Mouse (Mus musculus): ENCODE results near the gene Cactin. TPM values are rescaled to one million over a fixed set of nuclear protein-coding genes. Genes with fewer than 3 reads are reported as not detected.
A peak's percentile ranks its signal among the peaks of the same experiment; 100 is the strongest.

Cactin gene
- polyA plus RNA-seq, 1 experiment from 2014 or later: 29.6 TPM

DNA sequence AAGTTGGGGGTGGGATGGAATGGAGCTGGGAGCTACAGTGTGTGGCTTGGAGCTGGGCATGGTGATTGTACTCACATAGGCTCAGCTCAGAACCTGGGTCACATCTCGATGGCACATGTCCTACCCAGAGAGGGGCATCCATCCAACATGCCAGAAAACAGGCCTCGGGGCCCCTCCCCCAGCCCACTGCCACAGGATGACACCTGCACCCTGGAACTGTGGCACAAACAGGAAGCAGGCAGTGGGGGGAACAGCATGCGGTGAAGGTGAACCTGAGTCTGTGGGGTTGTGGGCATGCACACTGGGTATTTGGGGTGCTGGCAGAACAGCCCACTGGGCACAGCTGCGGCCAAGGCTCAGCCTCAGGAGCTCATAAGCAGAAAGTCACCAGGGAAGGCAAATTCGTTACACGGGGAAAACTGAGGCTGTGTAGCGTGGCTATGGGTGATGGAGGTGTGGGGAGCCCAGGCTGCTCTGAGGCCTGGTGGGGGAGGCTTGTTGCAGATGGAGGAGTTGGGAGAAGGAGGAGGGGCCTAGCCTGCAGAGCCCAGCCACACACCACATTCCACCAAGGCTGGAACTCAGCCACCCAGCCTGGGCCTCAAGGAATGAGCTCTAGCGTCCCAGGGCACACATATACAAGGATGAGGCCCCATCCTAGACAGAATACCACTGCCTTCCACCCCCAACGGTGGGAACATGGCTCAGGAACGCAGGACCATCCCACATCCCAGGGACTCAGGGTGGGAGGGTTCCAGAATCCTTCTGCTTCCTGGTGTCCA is 8.5 kb downstream of the Cactin start:
- no peaks in the 10 kb centered on the region for H3K9me3 ChIP-seq (replicated peaks; ENCODE audit: control insufficient read depth, low read length)
- ATAC-seq (replicated peaks; ENCODE audit: extremely low read depth, insufficient read depth, low FRiP score): peak; percentile 77
- H3K4me1 ChIP-seq (ENCODE audit: control insufficient read depth, insufficient read depth, low read length): peaks cover 40% of the 10 kb centered on the region
- H3K4me3 ChIP-seq (ENCODE audit: low read length): peak overlapping the region; percentile 35
- WGBS: 34% methylated on average over 10 of the region's 10 CpGs
- H3K27ac ChIP-seq (ENCODE audit: low read length): peak overlapping the region; percentile 93
- peak overlapping the region; percentile 54 for H3K4me2 ChIP-seq (ENCODE audit: low read depth, low read length)
- peak overlapping the region; percentile 67 for H3K9ac ChIP-seq (ENCODE audit: low read length)
- peaks cover 27% of the 10 kb centered on the region for H3K36me3 ChIP-seq (ENCODE audit: control insufficient read depth, insufficient read depth)
- H3K27me3 ChIP-seq (ENCODE audit: control insufficient read depth, insufficient read depth, low read length): no peaks in the 10 kb centered on the region

DNA sequence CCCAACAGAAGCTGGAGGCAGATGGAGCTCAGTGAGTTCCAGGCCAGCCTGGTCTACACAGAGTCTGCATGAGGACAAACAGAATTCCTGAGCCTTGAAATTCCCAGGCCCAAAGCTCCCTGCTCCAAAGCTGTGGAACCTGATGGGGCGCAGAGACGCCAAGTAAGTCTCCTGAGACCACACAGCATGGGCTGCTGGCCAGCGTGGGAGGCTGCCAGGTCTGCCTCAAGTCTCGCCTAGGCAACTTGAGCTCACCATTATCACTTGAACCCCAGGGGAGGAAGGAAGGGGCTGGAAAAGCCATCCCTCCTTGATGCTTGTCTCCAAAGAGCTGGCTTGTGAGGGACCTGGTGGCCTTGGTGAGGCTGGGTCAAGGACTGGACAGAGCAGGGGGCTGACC is 9.1 kb downstream of the Cactin start:
- Histone ChIP-seq H3K9ac (ENCODE audit: low read length) (peak overlapping the region; percentile 67), H3K9me3 (replicated peaks; ENCODE audit: control insufficient read depth, low read length) (no peaks in the 10 kb centered on the region), H3K4me3 (ENCODE audit: low read length) (peak overlapping the region; percentile 35), H3K36me3 (ENCODE audit: control insufficient read depth, insufficient read depth) (peaks cover 20% of the 10 kb centered on the region), H3K27me3 (ENCODE audit: control insufficient read depth, insufficient read depth, low read length) (no peaks in the 10 kb centered on the region), H3K4me1 (ENCODE audit: control insufficient read depth, insufficient read depth, low read length) (peaks cover 40% of the 10 kb centered on the region), H3K4me2 (ENCODE audit: low read depth, low read length) (peak overlapping the region; percentile 54), H3K27ac (ENCODE audit: low read length) (peak overlapping the region; percentile 93)
- ATAC-seq (replicated peaks; ENCODE audit: extremely low read depth, insufficient read depth, low FRiP score): peak; percentile 1; the same call in 1 of the 2 replicates
- 44% methylated on average over 4 of the region's 4 CpGs for WGBS

DNA sequence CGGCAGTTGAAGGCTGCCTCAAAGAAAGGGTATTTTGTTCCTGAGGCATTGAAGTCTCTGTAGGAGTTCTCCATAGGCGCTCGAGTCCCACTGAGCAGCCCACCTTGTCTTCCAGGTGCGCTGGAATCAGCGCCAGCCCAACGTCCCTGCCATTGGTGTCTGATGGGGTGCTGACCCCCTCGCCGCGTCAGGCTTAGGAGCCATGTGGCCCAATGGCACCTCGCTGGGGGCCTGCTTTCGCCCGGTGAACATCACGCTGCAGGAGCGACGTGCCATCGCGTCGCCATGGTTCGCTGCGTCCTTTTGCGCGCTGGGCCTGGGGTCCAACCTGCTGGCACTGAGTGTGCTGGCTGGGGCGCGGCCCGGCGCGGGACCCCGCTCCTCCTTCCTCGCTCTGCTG is 11.4 kb downstream of the Cactin start:
- H3K27ac ChIP-seq (ENCODE audit: low read length): no peak overlapping the region
- peaks cover 37% of the 10 kb centered on the region for H3K4me1 ChIP-seq (ENCODE audit: control insufficient read depth, insufficient read depth, low read length)
- H3K4me2 ChIP-seq (ENCODE audit: low read depth, low read length): peak overlapping the region; percentile 1; the same call in 1 of the 2 replicates
- H3K27me3 ChIP-seq (ENCODE audit: control insufficient read depth, insufficient read depth, low read length): no peaks in the 10 kb centered on the region; the same call in 1 of the 2 replicates
- WGBS: 32% methylated on average over 29 of the region's 29 CpGs
- no peaks in the 10 kb centered on the region for H3K9me3 ChIP-seq (replicated peaks; ENCODE audit: control insufficient read depth, low read length)
- H3K36me3 ChIP-seq (ENCODE audit: control insufficient read depth, insufficient read depth): no peaks in the 10 kb centered on the region
- no peak for ATAC-seq (replicated peaks; ENCODE audit: extremely low read depth, insufficient read depth, low FRiP score)
- H3K4me3 ChIP-seq (ENCODE audit: low read length): no peak overlapping the region
- H3K9ac ChIP-seq (ENCODE audit: low read length): no peak overlapping the region

DNA sequence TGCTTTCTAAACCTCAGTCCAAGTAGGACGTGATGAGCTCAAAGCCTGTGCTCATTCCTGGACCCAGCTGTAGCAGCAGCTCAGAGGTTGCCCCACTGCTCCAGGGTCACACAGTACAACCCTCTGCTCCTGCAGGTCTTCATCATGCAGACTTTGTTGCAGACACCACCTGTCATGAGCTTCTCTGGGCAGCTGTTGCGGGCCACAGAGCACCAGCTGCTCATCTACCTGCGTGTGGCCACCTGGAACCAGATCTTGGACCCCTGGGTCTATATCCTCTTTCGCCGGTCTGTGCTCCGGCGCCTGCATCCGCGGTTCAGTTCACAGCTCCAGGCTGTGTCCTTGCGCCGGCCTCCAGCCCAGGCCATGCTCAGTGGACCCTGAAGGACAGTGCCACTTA is 13.4 kb downstream of the Cactin start:
- Histone ChIP-seq H3K27me3 (ENCODE audit: control insufficient read depth, insufficient read depth, low read length) (peaks cover 4% of the 10 kb centered on the region), H3K27ac (ENCODE audit: low read length) (no peak overlapping the region), H3K36me3 (ENCODE audit: control insufficient read depth, insufficient read depth) (no peaks in the 10 kb centered on the region), H3K4me3 (ENCODE audit: low read length) (no peak overlapping the region), H3K4me2 (ENCODE audit: low read depth, low read length) (no peak overlapping the region), H3K4me1 (ENCODE audit: control insufficient read depth, insufficient read depth, low read length) (peaks cover 22% of the 10 kb centered on the region), H3K9ac (ENCODE audit: low read length) (no peak overlapping the region), H3K9me3 (replicated peaks; ENCODE audit: control insufficient read depth, low read length) (no peaks in the 10 kb centered on the region)
- ATAC-seq (replicated peaks; ENCODE audit: extremely low read depth, insufficient read depth, low FRiP score): no peak
- 77% methylated on average over 11 of the region's 11 CpGs for WGBS

DNA sequence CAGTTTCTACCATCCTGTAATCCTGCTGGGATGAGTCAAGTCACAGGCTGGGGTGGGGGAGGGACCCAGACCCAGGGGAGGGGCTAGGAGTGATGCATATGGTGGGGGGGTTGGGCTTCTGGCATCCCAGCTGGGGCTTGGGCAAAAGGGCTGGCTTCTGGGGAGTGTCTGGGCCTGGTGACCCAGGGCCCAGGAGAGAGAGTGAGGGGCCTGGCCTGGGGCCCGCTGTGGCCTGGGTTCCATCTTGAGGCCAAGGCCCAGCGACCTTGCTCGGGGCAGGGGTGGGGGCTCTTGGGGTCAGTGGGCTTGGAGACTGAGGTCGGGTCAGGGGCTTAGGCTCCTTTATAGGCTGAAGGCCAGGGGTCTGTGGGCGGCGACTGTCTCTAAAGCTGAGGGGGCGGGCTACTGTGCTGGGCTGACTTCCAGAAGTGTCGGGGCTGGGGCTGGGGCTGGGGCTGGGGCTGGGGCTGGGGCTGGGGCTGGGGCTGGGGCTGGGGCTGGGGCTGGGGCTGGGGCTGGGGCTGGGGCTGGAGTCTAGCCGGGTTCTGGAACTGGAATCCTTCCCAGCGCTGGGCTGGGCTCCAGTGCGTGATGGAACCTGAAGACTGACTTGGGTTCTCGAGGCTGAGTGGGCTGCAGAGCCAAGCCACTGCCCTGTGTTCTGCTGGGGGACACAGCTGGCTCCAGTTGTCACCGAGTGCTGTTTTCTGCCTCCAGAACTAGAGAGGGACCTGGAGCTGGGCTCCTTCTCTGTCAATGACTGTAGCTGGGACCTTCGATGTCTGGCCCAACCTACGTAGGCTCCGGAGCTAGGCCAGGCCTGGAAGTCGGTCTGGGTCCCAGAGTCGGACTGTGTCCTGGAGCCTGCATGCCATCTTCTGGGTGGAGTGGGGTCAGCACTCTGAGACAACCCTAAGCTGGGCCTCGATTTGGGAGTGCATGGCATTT is 14.8 kb downstream of the Cactin start:
- ATAC-seq (replicated peaks; ENCODE audit: extremely low read depth, insufficient read depth, low FRiP score): 0 out of 2 replicates have a peak, but pooled peaks have one; percentile 24
- H3K9ac ChIP-seq (ENCODE audit: low read length): peak overlapping the region; percentile 54; the same call in 1 of the 2 replicates
- H3K4me1 ChIP-seq (ENCODE audit: control insufficient read depth, insufficient read depth, low read length): peaks cover 9% of the 10 kb centered on the region
- peaks cover 4% of the 10 kb centered on the region for H3K27me3 ChIP-seq (ENCODE audit: control insufficient read depth, insufficient read depth, low read length)
- H3K4me3 ChIP-seq (ENCODE audit: low read length): no peak overlapping the region
- no peak overlapping the region for H3K4me2 ChIP-seq (ENCODE audit: low read depth, low read length)
- no peaks in the 10 kb centered on the region for H3K36me3 ChIP-seq (ENCODE audit: control insufficient read depth, insufficient read depth)
- 41% methylated on average over 18 of the region's 19 CpGs for WGBS
- no peaks in the 10 kb centered on the region for H3K9me3 ChIP-seq (replicated peaks; ENCODE audit: control insufficient read depth, low read length)
- peak overlapping the region; percentile 72 for H3K27ac ChIP-seq (ENCODE audit: low read length)

DNA sequence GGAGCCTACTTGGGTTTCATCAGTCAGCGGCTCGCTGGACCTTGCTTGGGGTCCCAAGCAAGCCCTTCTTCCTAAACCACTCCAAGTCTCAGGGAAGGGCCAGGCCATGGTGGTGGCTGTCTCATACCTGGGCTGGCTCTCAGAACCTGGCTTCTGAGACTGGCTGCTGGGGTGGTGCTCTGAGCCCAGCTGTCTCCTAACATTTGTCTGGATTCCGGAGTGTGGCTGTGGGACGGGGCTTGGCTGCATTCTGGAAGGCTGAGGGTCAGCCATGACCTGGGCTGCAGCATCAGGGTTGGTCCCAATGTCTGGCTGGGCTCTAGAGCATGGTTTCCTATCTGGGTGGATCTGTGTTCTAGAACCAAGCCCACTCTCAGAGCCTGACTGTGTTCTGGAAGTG is 15.7 kb downstream of the Cactin start:
- Histone ChIP-seq H3K36me3 (ENCODE audit: control insufficient read depth, insufficient read depth) (no peaks in the 10 kb centered on the region), H3K4me3 (ENCODE audit: low read length) (no peak overlapping the region), H3K9me3 (replicated peaks; ENCODE audit: control insufficient read depth, low read length) (no peaks in the 10 kb centered on the region), H3K4me2 (ENCODE audit: low read depth, low read length) (no peak overlapping the region), H3K27ac (ENCODE audit: low read length) (no peak overlapping the region; the same call in 1 of the 2 replicates), H3K27me3 (ENCODE audit: control insufficient read depth, insufficient read depth, low read length) (peaks cover 4% of the 10 kb centered on the region), H3K4me1 (ENCODE audit: control insufficient read depth, insufficient read depth, low read length) (peaks cover 4% of the 10 kb centered on the region), H3K9ac (ENCODE audit: low read length) (no peak overlapping the region)
- WGBS: 93% methylated on average over 4 of the region's 4 CpGs
- no peak for ATAC-seq (replicated peaks; ENCODE audit: extremely low read depth, insufficient read depth, low FRiP score)

DNA sequence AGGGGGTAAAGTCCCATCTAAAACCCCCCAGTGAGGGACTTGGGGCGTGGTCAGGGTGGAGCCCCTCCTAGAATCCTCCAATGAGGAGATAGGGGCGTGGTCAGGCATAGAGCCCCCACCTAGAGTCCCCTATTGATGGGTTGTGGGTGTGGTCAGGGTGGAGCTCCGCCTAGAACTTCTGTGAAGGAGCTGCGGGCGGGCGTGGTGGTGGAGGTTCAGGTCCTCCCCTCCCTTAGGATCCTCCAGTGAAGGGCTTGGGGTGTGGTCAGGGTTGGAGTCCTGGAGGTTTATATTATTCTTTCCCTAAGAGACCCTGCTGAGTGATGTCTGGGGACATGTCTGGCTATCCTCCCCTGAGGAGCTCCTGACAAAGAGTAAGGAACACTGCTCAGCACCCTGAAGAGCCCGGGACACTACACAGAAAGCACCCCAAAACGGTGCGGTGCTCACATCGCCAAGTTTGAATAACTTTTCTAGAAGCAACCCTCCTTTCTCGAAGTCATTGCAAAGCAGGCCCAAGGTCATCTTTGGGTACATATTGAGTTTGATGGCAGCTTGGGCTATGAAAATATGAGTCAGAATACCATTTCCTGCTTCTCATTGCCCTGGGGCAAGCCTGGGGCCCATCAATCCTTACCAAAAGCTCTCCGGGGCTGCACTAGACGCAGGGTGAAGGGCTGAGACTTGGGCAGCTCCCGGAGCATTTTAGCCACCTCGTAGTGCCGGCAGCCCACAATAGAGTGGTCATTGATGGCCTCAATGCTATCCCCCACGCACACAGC is 19.8 kb downstream of the Cactin start:
- ATAC-seq (replicated peaks; ENCODE audit: extremely low read depth, insufficient read depth, low FRiP score): no peak
- WGBS: 46% methylated on average over 17 of the region's 17 CpGs
- no peak overlapping the region for H3K9ac ChIP-seq (ENCODE audit: low read length)

DNA sequence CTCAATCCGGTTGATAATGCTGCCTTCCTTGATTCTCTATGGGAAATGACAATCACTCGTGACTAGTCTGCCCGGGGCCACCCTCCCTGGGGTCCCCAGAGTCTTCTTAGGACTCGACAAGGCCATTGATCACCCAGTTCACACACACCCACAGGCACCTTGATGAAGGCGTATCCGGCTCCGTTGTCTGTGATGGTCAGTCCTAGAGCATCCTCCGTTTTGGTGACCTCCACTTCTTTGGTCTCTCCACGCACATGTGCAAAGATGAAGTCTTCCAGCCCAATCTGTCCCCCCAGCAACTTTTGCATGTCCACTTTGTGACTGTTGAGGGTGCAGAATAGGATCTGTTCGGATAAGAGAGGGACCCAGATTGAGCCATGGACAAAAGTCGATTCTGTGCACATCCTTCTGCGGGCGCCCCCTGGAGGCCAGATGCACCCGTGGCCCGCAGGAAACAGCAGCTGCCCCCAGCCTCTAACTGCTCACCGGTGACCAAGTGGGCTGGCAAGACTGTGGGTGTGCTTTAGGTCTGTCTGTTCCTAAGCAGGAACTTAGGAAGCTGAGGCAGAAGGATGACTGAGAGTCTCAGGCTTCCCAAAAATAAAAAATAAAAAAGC is 20.5 kb downstream of the Cactin start:
- H3K27ac ChIP-seq (ENCODE audit: low read length): no peak overlapping the region
- no peaks in the 10 kb centered on the region for H3K9me3 ChIP-seq (replicated peaks; ENCODE audit: control insufficient read depth, low read length)
- H3K4me3 ChIP-seq (ENCODE audit: low read length): no peak overlapping the region
- H3K4me2 ChIP-seq (ENCODE audit: low read depth, low read length): no peak overlapping the region
- no peaks in the 10 kb centered on the region for H3K36me3 ChIP-seq (ENCODE audit: control insufficient read depth, insufficient read depth)
- no peak for ATAC-seq (replicated peaks; ENCODE audit: extremely low read depth, insufficient read depth, low FRiP score)
- WGBS: 31% methylated on average over 16 of the region's 16 CpGs
- no peak overlapping the region for H3K9ac ChIP-seq (ENCODE audit: low read length)
- peaks cover 22% of the 10 kb centered on the region for H3K27me3 ChIP-seq (ENCODE audit: control insufficient read depth, insufficient read depth, low read length)
- peaks cover 6% of the 10 kb centered on the region for H3K4me1 ChIP-seq (ENCODE audit: control insufficient read depth, insufficient read depth, low read length)

More for the DNA sequence above, 19.8 kb downstream of the Cactin start:
- H3K4me2 ChIP-seq (ENCODE audit: low read depth, low read length): no peak overlapping the region
- no peak overlapping the region for H3K27ac ChIP-seq (ENCODE audit: low read length)
- no peaks in the 10 kb centered on the region for H3K9me3 ChIP-seq (replicated peaks; ENCODE audit: control insufficient read depth, low read length)
- peaks cover 4% of the 10 kb centered on the region for H3K4me1 ChIP-seq (ENCODE audit: control insufficient read depth, insufficient read depth, low read length)
- H3K27me3 ChIP-seq (ENCODE audit: control insufficient read depth, insufficient read depth, low read length): peaks cover 22% of the 10 kb centered on the region
- H3K36me3 ChIP-seq (ENCODE audit: control insufficient read depth, insufficient read depth): no peaks in the 10 kb centered on the region
- H3K4me3 ChIP-seq (ENCODE audit: low read length): no peak overlapping the region
